Mouse (Mus musculus) forebrain, postnatal 0 days (tissue): Measurements from ENCODE around the gene Runx2. TPM values are rescaled to one million over a fixed set of nuclear protein-coding genes. Genes with fewer than 3 reads are reported as not detected.

Experiments used
- ATAC-seq: fragments of 200-750 bp; cut with Nextera tagmentation; 2 replicates; pipeline ENCODE4 v1.8.0; 2017; ENCODE audit warnings: mild to moderate bottlenecking, moderate library complexity
- DNase-seq: peaks from one replicate; pipeline ENCODE4 v3.0.0-alpha.2; 2015
- H3K27ac ChIP-seq: fragments of 300-500 bp; sonication (generic); 2 replicates; pipeline ENCODE4 v1.5.1; 2014; ENCODE audit warnings: low read depth, mild to moderate bottlenecking, antibody characterized with exemption, low read length, moderate library complexity, mixed read lengths
- H3K27me3 ChIP-seq: fragments of 300-500 bp; sonication (generic); 2 replicates; pipeline ENCODE4 v1.6.1; 2014; ENCODE audit warnings: mild to moderate bottlenecking, low read length, mixed read lengths; ENCODE audit not compliant: insufficient read depth
- H3K36me3 ChIP-seq: fragments of 300-500 bp; sonication (generic); 2 replicates; pipeline ENCODE4 v1.6.1; 2014; ENCODE audit warnings: mild to moderate bottlenecking, moderate library complexity; ENCODE audit not compliant: insufficient read depth
- H3K4me1 ChIP-seq: fragments of 300-500 bp; sonication (generic); 2 replicates; pipeline ENCODE4 v1.6.1; 2014; ENCODE audit warnings: antibody characterized with exemption; ENCODE audit not compliant: insufficient read depth
- H3K4me2 ChIP-seq: fragments of 300-500 bp; sonication (generic); 2 replicates; pipeline ENCODE4 v1.6.1; 2014; ENCODE audit warnings: low read depth, mild to moderate bottlenecking, moderate library complexity
- H3K4me3 ChIP-seq: fragments of 300-500 bp; sonication (generic); 2 replicates; pipeline ENCODE4 v1.5.1; 2014; ENCODE audit warnings: low read depth, low read length, mixed read lengths
- H3K9ac ChIP-seq: fragments of 300-500 bp; sonication (generic); 2 replicates; pipeline ENCODE4 v1.6.1; 2014; ENCODE audit warnings: mild to moderate bottlenecking
- H3K9me3 ChIP-seq: fragments of 300-500 bp; sonication (generic); 2 replicates; pipeline ENCODE4 v1.6.1; 2016; ENCODE audit warnings: low read length
- CTCF ChIP-seq: sonication (generic); IDR thresholded peaks from 2 replicates; pipeline ENCODE4 v1.5.1; 2016; ENCODE audit warnings: antibody characterized with exemption, control low read depth, low read depth
- WGBS: fragments of 180-500 bp; shearing (Covaris S2); extraction: QIAGEN DNeasy Blood & Tissue Kit; methylation state at CpG from one replicate; pipeline ENCODE4 v1.1.7; 2014; 5-methylcytosine and 5-hydroxymethylcytosine counted together
- polyA plus RNA-seq: library from polyadenylated mRNA; unstranded; fragments of >200 nt; fragmentation: Nextera tagmentation; extraction: Ambion mirVana; gene quantifications from 2 replicates; pipeline ENCODE4 v1.2.1, GENCODE M21; 2015
- total RNA-seq: library from RNA; depleted of rRNA; stranded (reverse); fragments of >200 nt; gene quantifications from 2 replicates; pipeline ENCODE4 v1.2.3, GENCODE M21; 2014

The Runx2 gene
- total and polyA plus RNA-seq, 2 experiments from 2014 or later: 0.77 to 5.7 TPM

GRCm38 (mm10) chr17:44507741-44508140, 306.9 kb downstream of the Runx2 start:
- no peaks in the 10 kb centered on the region for H3K36me3 ChIP-seq
- no peak overlapping the region for H3K4me2 ChIP-seq
- DNase-seq (no peak), ATAC-seq (no peak)
- H3K9ac ChIP-seq: no peak overlapping the region
- no peaks in the 10 kb centered on the region for H3K4me1 ChIP-seq
- no peaks in the 10 kb centered on the region for H3K27me3 ChIP-seq
- 82% methylated on average over 3 of the region's 3 CpGs for WGBS
- H3K9me3 ChIP-seq: no peaks in the 10 kb centered on the region
- no peak overlapping the region for H3K27ac ChIP-seq
- TF ChIP-seq CTCF: no peak
- no peak overlapping the region for H3K4me3 ChIP-seq

GRCm38 (mm10) chr17:44506524-44506923, 308.1 kb downstream of the Runx2 start:
- WGBS: 84% methylated on average over 3 of the region's 3 CpGs

GRCm38 (mm10) chr17:44504794-44505317, 309.7 kb downstream of the Runx2 start:
- 88% methylated on average over 10 of the region's 10 CpGs for WGBS

More at GRCm38 (mm10) chr17:44506524-44506923, 308.1 kb downstream of the Runx2 start:
- Histone ChIP-seq H3K4me1 (no peaks in the 10 kb centered on the region), H3K4me3 (no peak overlapping the region), H3K9ac (no peak overlapping the region), H3K9me3 (no peaks in the 10 kb centered on the region), H3K4me2 (no peak overlapping the region), H3K36me3 (no peaks in the 10 kb centered on the region), H3K27me3 (no peaks in the 10 kb centered on the region), H3K27ac (no peak overlapping the region)
- no peak for TF ChIP-seq CTCF
- DNase-seq (no peak), ATAC-seq (no peak)

GRCm38 (mm10) chr17:44502176-44502575, 312.4 kb downstream of the Runx2 start:
- DNase-seq: no peak
- Histone ChIP-seq H3K9ac (no peak overlapping the region), H3K9me3 (no peaks in the 10 kb centered on the region), H3K4me1 (no peaks in the 10 kb centered on the region), H3K27ac (no peak overlapping the region), H3K27me3 (no peaks in the 10 kb centered on the region), H3K36me3 (no peaks in the 10 kb centered on the region), H3K4me3 (no peak overlapping the region), H3K4me2 (no peak overlapping the region)
- 90% methylated on average over 5 of the region's 5 CpGs for WGBS
- ATAC-seq: no peak
- TF ChIP-seq CTCF: no peak

More at GRCm38 (mm10) chr17:44504794-44505317, 309.7 kb downstream of the Runx2 start:
- Histone ChIP-seq H3K27ac (no peak overlapping the region), H3K4me2 (no peak overlapping the region), H3K36me3 (no peaks in the 10 kb centered on the region), H3K27me3 (no peaks in the 10 kb centered on the region), H3K4me3 (no peak overlapping the region), H3K9me3 (no peaks in the 10 kb centered on the region), H3K4me1 (no peaks in the 10 kb centered on the region), H3K9ac (no peak overlapping the region)
- DNase-seq: no peak
- ATAC-seq: no peak
- no peak for TF ChIP-seq CTCF

GRCm38 (mm10) chr17:44500306-44500899, 314.2 kb downstream of the Runx2 start:
- Histone ChIP-seq H3K4me2 (no peak overlapping the region), H3K36me3 (no peaks in the 10 kb centered on the region), H3K9ac (no peak overlapping the region), H3K9me3 (no peaks in the 10 kb centered on the region), H3K27me3 (no peaks in the 10 kb centered on the region), H3K4me1 (no peaks in the 10 kb centered on the region), H3K4me3 (no peak overlapping the region), H3K27ac (no peak overlapping the region)
- DNase-seq (no peak), ATAC-seq (no peak)
- 62% methylated on average over 11 of the region's 11 CpGs for WGBS
- no peak for TF ChIP-seq CTCF

GRCm38 (mm10) chr17:44490164-44490794, 324.3 kb downstream of the Runx2 start:
- TF ChIP-seq CTCF: no peak

GRCm38 (mm10) chr17:44489346-44489745, 325.3 kb downstream of the Runx2 start:
- WGBS: 74% methylated on average over 6 of the region's 6 CpGs
- no peak for DNase-seq

More at GRCm38 (mm10) chr17:44490164-44490794, 324.3 kb downstream of the Runx2 start:
- Histone ChIP-seq H3K36me3 (no peaks in the 10 kb centered on the region), H3K27me3 (no peaks in the 10 kb centered on the region), H3K4me2 (no peak overlapping the region), H3K9ac (no peak overlapping the region), H3K4me1 (no peaks in the 10 kb centered on the region), H3K9me3 (no peaks in the 10 kb centered on the region), H3K4me3 (no peak overlapping the region), H3K27ac (no peak overlapping the region)
- 83% methylated on average over 11 of the region's 11 CpGs for WGBS
- ATAC-seq (no peak), DNase-seq (no peak)

More at GRCm38 (mm10) chr17:44489346-44489745, 325.3 kb downstream of the Runx2 start:
- H3K4me1 ChIP-seq: no peaks in the 10 kb centered on the region
- H3K9me3 ChIP-seq: no peaks in the 10 kb centered on the region
- H3K27me3 ChIP-seq: no peaks in the 10 kb centered on the region
- no peaks in the 10 kb centered on the region for H3K36me3 ChIP-seq
- ATAC-seq: no peak
- no peak overlapping the region for H3K9ac ChIP-seq
- no peak overlapping the region for H3K4me2 ChIP-seq
- H3K4me3 ChIP-seq: no peak overlapping the region
- TF ChIP-seq CTCF: no peak
- no peak overlapping the region for H3K27ac ChIP-seq
